Mouse (Mus musculus) WW6 (cell line): Measurements from ENCODE around the gene B4galnt2.
A peak's percentile ranks its signal among the peaks of the same experiment; 100 is the strongest.
"Not testable (repeated sequence)": the region's sequence is repeated elsewhere in the genome, so short reads cannot be mapped to it uniquely, and the experiment has no call there.

ENCODE experiments used
- DNase-seq: peaks from one replicate; pipeline ENCODE4 v3.0.0-alpha.2; 2013; ENCODE audit warnings: low read depth, low spot score

Gene B4galnt2

DNA sequence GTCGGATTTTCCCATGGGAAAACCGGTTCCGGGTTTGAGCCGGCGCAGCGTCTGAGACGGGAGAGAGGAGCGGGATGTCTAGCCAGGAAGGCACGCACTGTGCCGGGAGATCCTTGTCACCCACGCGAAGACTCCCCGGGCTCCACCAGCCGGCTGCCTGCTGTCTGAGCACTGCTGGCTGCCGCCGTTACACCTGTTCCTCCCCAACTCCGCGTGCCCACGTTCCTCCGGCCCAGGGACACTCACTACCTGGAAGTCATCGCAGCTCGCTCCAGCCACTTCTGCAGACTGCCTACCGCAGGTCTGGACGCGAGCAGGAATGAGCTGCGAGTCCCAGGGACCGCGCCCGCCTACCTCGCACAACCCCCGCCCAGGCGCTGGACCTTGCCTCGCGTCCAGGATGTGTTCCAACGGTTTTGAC is at the start of gene B4galnt2:
Gene B4galnt2, minus strand, starts transcription at position 321 of the 421 bp plus-strand sequence.
- no peak for DNase-seq

DNA sequence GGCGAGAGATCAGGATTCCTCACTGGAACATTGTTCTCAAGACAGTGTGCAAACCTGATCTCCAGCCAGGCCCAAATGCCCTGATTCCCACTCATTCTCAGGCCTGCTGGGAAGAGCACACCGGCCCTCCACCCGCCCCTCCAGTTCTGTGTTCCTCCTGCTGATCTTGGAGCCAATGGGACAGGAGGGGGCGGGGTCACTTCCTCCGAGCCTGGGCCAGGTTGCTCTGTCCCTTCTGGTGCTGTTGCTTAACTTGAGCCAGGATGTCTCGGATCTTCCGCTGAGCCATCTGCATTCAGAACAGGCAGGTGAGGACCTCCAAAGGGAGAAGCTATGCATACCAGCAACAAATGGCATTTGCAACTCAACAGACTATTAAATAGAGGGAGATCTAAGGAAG is 48.6 kb upstream of the B4galnt2 start:
- peak; percentile 88 for DNase-seq

DNA sequence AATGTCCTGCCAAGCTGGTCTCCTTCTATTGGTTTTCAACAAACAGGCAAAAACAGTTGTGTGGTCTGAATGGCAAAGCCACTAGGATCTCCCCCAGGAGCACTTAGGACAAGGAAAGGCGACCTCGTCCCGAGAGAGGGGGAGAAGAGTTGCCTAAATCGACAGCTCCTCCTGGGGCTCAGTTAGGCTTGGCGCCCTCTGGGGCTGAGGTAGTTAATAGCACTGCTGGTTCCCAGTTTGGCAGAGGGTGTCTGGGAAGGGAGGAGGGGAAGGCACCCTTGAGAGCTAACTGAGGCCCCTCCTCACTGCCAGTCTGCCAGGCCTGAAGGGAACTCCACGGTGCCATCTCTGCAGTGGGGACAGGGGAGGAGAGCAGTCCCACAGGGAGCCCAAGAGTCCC is 44.5 kb upstream of the B4galnt2 start:
- DNase-seq, result no peak

DNA sequence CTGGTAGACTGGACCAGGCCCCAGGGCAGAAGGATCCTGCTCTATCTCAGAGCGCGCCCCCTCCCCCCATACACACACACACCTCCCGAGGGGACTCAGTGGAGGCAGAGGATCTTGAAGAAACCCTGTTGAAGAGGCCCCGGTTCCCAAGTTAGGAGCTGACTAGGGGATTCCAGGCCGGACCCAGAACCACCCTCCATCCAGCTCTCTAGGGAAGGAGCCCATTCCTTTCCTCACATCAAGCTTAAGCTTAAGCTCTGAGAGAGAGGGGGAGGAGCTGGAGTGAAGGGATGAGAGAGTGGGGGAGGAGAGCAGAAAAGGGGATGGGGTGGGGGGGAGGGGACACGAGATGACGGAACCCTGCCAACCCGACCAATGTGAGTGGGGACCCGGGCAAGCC is 43.6 kb upstream of the B4galnt2 start:
- DNase-seq, result no peak

DNA sequence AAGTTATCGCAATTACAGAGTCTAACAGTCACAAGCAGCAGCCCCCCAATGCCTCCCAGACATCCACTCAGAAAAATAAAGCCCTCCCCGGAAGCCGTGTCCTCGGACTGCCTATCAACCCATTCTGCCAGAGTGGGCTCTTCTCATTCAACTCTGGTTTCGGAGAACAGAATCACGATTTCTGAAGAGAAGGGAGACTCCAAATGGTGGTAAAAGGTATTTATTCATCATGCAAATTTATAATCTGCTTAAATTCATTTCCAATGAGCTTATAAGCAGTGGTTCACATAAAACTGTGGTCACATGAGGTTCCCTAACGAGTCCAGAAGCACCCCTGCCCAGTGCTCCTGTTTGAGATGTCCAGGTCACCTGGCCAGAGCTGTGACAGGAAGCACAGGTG is 42.7 kb upstream of the B4galnt2 start:
- DNase-seq, result no peak

DNA sequence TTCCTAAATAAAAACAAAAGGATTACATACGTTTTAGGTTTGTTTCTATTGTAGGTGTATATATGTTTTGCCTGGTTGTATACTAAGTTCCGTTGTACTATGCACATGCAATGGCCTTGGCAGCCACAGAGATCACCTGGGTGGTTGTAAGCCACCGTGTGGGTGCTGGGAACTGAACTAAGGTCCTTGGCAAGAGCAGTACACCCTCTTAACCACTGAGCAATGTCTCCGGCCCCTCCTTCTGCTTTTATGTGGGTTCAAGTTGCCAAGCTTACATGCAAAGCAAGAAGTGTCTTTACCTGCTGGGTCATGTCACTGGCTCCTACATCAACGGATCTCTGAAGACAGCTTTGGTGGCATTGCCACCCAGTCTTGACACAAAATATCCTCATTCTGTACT is 38.6 kb upstream of the B4galnt2 start:
- DNase-seq, result no peak

DNA sequence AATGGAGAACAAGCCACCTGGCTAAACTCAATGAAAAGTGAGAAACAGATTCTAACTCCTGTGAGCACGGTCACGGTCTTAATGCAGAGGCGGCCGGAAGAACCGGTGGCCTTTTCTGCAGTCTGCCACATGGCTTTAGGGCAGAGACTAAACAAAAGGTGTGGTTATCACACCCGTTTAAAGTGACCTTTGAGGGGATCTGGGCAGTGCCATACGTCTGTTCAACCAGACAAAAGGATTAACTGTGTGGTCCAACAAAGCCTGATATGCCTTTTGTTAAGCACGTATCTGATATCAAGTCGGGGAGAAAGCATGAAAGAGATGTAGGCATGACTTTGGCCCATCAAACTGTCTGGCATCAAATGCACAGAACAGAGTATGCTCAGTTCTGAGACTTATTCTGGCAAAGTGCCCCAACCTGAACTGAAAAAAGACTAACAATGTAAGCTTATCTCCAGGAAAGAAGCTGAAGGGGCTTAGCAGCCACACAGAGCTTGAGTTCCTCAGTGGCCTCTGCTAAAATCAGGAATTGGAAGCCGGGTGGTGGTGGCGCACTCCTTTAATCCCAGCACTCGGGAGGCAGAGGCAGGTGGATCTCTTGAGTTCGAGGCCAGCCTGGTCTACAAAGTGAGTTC is 31.3 kb upstream of the B4galnt2 start:
- DNase-seq, result no peak

DNA sequence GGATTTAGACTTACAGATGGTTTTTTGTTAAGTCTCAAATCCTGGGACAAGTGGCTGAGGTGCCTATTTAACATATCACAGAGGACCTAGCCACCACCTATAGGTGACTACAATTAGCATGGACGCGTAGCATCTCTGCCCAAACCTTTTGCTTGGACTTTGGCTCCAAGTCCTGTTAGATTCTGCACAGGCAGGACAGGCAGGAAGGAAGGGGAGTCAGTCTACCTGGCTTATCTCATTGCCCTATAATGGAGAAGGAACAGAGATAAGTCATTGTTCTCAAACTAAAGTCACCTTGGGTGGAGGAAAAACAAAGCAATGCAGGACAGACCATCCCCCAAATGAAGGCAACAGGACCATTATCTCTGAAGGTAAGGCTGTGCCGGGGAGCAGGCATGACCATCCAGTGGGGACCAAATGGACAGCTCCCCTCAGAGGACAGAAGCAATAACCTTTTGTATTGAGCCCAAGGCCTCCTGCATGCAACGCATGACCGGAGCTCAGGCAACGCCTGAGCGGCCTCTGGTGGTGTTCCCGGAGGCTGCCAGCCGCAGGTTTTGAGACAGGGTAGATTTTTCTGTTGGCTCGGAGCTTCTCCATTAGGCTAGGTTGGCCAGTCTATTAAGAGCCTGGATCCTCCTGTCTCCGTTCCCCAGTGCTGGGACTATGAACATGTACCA is 25.3 kb upstream of the B4galnt2 start:
- DNase-seq, result no peak

DNA sequence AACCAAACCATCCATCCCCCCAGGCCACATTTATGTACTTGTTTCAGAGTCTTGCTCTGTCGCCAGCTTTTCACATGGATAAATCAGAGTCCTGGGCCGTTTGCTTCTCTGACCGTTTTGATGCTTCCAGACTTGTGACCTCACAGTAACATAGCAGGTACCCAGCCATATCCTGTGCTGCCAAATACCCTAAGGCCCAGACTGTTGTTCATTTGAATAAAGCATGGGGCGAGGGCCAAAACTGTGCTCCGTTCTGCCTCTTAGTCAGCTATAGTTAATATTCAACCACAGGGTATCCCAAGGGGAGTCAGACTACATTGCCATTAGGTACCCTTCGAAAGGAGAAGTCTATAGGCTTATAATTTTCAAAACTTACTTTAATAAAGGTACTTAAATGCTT is 21.7 kb upstream of the B4galnt2 start:
- no peak for DNase-seq

DNA sequence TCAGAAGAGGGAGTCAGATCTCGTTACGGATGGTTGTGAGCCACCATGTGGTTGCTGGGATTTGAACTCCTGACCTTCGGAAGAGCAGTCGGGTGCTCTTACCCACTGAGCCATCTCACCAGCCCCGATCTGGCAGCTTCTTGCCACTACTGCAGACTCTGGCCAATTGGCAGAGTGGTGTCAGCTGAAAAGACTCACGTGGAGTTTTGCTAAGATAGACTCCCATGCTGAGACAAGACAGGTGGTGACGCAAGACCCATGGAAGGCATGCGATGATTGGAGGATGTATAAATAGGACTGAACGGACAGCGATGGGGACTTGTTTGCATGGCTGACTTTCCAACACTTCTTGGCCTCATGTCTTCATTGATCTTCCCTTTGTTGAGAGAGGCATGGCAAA is 17.5 kb upstream of the B4galnt2 start:
- DNase-seq, result not testable (repeated sequence)

DNA sequence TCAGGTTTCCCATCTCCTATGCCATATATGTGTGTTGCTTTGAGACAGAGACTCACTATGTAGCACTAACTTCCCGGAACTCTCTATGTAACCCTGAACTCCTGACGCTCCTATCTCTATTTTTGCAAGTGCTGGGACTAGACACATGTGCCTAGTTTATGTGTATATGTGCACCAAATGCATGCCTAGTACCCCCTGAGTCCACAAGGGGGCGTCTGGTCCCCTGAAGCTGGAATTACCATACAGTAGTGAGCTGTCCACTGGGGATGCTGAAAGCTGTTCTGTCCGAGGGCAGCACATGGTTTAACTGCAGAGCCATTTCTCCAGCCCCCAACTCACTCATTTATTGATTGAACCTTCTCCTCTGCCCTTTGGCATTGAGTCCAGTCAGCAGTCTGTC is 11.7 kb upstream of the B4galnt2 start:
- no peak for DNase-seq

DNA sequence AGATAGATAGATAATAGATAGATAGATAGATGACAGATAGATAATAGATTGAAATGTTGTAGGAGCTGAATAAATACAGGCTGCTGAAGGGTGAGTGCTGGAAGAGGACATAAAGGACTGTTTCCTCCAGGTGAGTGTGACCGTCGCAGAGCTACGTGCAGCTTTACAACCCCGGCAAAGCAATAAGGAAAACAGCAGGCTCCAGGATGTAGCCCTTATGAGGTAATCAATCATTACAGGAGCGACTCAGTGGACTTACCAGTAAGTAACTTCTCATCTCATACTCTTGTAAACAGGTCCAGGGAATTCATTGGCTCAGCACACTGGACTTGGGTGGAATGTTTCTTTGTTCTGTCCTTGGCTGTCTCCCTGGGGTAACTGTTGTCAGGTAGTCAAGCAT is 11.3 kb upstream of the B4galnt2 start:
- DNase-seq, result no peak

DNA sequence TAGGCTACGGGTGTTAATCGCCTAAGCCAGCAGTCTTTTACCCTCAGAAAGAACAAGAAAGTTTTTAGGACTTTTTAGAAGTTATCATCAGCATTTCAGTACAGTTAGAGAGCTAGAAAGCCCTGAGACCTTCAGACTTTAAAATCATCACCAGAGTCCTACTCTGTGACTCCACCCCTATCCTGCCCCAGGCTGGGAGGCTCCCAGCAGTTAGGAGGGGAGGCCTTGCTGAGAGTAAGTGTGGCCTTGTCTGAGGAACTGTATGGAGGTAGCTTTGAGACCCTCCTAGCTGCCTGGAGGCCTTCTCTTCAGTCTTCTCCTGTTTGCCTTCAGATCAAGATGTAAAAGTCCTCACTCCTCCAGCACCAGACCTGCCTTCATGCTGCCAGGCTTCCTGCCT is 9.5 kb upstream of the B4galnt2 start:
- no peak for DNase-seq

DNA sequence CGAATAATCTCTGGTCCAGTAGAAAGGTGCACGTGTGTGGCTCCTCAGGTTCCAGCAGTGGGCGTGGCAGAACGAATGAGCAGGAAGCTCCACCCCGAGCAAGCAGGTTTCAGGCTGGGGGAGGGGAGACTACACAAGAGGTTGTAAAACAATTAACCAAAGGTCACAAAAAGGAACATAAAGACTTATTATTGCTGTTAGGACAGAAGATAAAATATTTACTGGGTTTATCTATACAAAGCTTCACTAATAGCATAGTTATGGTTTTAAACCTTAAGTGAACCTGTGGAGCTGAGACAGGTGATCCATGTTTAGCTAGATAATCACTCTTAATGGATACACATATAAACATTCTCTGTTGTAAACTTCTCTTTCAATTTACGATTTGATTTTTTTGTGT is 8.8 kb upstream of the B4galnt2 start:
- not testable (repeated sequence) for DNase-seq

DNA sequence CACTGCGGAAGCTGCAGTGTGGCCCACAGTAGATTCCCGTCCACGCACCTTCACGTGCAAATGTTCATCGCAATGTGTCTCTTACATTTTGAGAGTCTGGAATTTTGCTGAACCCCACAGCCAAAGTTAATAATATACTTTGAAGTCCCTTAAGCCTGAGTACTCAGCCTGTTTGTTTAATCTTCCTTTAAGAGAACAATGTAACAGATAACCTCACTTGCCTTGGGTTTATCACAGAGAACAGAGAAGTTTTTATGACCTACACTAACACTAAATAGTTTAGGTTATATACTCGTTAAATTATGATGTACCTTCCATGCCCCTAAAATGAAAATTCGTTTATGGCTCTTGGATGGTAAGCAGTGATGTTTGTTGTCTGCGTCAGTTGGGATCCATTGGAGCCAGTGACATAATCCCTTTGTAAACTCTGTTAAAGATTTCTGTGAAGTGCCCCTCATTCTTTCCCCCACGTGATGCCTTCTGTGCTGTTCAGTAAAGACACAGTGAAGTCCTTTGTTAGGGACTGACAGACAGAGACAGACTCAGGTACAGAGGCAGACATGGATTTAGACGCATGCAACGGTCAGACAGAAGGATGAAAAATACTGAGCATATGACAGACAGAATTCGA is 7.4 kb upstream of the B4galnt2 start:
- no peak for DNase-seq

DNA sequence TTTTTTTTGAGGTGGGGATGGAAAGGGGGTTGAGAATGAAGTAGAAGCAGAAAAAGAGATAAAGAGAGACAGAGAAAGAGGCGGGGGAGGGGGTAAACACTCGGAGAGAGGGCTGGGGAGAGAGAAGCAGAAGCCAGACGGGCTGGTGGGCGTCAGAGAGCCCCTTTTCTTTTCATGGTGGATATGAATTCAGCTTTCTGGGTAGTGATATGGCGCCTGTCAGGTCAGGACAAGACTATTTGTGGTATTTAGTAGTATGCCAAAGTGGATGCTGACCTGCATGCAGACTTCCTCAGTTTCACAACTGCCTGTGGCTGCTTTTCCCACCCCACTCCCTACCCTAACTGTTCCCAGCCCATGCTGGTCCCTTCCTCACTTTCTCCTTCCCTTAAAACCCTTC is 1.7 kb upstream of the B4galnt2 start:
- DNase-seq, result no peak

DNA sequence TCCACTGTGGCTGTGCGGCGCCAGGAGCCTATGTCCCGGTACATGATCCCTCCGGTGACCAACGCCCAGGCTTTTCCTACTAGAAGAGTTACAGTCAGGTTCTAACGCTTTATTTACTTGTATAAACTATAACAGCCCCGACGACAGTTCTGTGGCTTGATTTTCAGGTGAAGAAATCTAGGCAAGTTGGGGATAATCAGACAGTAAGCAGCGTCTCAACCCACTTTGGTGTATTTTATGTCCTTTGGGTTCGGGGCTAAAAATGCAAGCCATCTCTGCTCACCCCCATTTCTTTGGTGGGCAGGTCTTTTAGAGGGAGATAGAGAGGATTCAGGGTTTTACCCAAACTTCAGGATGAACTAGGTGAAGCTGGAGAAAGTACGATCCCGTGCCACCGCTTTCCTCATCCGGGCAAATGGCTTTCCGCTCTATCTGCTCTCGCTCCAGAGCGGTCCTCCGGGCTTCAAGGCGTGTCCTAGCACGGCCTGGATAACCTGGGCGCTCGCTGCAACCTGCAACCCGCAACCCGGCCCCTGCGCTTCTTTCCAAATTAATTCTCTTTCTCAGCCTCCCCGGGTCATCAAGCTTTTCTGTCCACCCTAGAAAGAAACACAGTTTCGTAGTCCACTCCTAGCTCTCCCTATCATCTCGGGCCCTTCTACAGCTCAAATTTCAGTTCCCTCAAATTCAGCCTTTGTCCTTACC is 467 bp upstream of the B4galnt2 start:
- DNase-seq, result no peak

DNA sequence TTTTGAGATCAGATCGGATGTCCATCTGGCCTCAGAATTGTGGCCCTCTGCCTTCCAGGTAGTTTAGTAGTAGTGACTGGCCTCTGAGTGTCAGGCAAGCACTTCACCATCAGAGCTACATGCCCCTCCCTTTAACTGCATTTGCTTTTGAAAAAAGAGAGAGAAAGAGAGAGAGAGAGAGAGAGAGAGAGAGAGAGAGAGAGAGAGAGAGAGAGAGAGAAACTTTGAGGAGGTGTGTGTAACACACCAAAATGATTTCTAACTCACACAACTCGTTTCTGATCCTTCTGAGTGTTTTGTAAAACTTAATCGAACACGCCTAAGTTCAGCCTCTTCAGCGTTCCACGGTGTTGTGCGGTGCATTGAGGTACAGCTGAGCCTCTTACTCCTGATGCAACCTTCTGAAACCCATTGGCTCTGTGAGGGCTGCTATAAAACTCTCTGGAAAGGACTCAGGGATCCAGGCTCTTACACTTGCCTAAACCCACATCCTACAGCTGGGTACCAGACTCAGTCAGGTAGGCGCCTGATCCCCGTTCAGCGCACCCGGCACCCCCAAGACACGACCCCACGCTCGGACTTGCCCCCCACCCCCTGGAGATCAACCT is 628 bp downstream of the B4galnt2 start:
- DNase-seq, result no peak

DNA sequence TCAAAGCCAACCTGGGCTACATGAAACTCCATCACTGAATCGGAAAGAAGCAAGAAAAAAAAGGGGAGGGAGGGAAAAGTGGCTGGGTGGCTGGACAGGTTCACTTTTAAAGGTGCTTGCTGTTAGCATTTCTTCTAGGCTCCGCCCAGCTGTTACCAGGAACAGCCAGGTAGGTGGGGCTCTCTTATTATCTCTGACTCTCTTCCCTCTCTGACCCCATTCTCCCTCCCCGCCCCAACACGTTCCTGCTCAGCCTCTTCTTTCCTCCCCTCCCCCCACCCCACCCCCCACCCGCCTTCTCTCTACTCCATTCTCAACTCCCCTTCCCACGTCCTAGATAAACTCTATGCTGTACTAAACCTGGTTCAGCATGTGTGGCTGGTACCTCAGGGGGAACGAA is 3.1 kb downstream of the B4galnt2 start:
- DNase-seq, result no peak

DNA sequence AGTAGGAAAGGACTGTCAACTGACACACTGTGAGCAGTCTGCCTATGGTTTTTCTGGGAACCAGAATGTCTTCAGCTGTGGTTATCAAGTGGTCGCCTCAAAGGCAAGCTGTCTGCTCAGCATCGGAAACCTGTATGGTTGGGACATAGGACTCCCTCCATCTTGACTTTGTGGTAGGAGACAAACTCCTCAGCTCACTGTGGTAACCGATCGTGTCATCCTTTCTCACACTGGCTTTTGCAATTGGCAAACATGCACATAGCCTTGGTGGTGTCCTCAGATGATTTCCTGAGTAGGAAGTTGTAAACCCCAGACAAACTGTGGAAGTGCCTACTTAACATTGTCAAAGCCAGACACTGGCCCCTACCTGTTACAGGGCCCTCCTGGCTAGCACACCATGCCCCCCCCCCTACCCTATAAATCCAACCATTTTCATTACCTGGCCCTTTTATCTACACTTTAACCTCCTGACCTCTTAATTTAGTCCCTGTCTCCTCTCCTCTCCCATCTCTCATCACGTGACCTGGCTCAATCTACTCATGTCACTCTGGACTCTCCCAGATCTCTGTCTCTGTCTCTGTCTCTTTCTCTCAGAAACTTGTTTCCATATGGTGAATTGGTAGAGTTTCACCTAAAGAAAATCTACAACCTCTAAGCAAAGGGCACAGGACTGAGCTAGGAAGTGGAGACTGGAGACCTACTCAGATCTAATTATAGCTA is 6.7 kb downstream of the B4galnt2 start:
- no peak for DNase-seq

DNA sequence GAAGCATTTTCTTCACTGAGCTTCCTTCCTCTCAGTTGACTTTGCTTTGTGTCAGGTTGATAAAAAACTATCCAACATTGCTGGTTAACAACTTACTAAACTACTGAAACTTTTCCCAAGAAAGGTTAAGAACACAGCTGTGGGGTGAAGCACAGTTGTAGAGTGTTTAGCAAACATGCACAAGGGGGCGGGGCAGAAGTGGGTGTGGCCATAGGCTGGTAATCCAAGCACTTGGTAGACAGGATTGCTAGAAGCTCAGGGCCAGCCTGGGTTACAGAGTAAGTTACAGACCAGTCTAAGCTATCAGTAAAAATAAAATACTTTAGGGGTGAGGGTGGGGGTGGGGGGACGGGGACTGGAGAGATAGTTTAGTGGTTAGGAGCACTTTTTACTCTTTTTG is 10.4 kb downstream of the B4galnt2 start:
- DNase-seq, result no peak
